Mouse (Mus musculus): ENCODE results near the gene Ankrd31. TPM values are rescaled to one million over a fixed set of nuclear protein-coding genes. Genes with fewer than 3 reads are reported as not detected.
"Not testable (repeated sequence)": the region's sequence is repeated elsewhere in the genome, so short reads cannot be mapped to it uniquely, and the experiment has no call there.

Gene Ankrd31
- polyA plus RNA-seq, 1 experiment from 2014 or later, result not detected

GRCm38 (mm10) chr13:96878220-96879057 is 130.4 kb downstream of the Ankrd31 start:
- H3K36me3 ChIP-seq (ENCODE audit: control insufficient read depth, insufficient read depth, low read length), result no peaks in the 10 kb centered on the region
- no peak for ATAC-seq (ENCODE audit: low read depth)
- WGBS, result 69% methylated on average over 12 of the region's 12 CpGs
- no peaks in the 10 kb centered on the region for H3K9me3 ChIP-seq (ENCODE audit: control insufficient read depth, low read length)
- H3K9ac ChIP-seq (ENCODE audit: low read depth, low read length), result no peak overlapping the region
- H3K27me3 ChIP-seq (replicated peaks; ENCODE audit: control insufficient read depth, insufficient read depth, low read length), result no peaks in the 10 kb centered on the region
- no peak overlapping the region for H3K4me3 ChIP-seq (ENCODE audit: low read depth, low read length)
- H3K4me2 ChIP-seq (ENCODE audit: low read depth, low read length), result no peak overlapping the region
- H3K4me1 ChIP-seq (ENCODE audit: control insufficient read depth, insufficient read depth, low read length), result no peaks in the 10 kb centered on the region
- H3K27ac ChIP-seq (replicated peaks; ENCODE audit: low read depth, low read length), result no peak overlapping the region
- DNase-seq (ENCODE audit: low spot score), result no peak

DNA sequence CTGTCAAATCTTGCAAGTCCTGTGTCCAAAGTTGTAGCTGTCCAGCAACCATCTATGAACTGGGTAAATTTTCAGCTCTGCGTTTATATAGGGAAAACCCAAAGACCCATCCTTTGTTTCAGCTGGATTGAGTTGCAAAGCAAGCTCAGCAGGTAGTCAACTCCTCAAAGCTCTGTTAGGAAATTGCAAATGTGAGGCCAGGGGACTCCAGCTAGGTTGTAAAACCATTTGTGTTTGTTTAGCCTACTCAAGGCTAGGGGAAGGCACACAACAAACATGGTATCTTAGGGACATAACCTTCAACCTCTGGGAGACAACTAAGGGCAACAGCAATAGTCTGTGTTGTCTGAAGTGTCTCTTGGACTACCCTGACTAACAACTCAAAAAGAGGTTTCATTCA is 136.5 kb downstream of the Ankrd31 start:
- Histone ChIP-seq H3K4me1 (ENCODE audit: control insufficient read depth, insufficient read depth, low read length) (no peaks in the 10 kb centered on the region), H3K27me3 (replicated peaks; ENCODE audit: control insufficient read depth, insufficient read depth, low read length) (no peaks in the 10 kb centered on the region), H3K36me3 (ENCODE audit: control insufficient read depth, insufficient read depth, low read length) (no peaks in the 10 kb centered on the region), H3K9me3 (ENCODE audit: control insufficient read depth, low read length) (no peaks in the 10 kb centered on the region), H3K4me3 (ENCODE audit: low read depth, low read length) (no peak overlapping the region), H3K4me2 (ENCODE audit: low read depth, low read length) (no peak overlapping the region), H3K9ac (ENCODE audit: low read depth, low read length) (no peak overlapping the region), H3K27ac (replicated peaks; ENCODE audit: low read depth, low read length) (no peak overlapping the region)
- ATAC-seq (ENCODE audit: low read depth) (no peak), DNase-seq (ENCODE audit: low spot score) (no peak)
- WGBS, result 39% methylated on average over 1 of the region's 1 CpGs

DNA sequence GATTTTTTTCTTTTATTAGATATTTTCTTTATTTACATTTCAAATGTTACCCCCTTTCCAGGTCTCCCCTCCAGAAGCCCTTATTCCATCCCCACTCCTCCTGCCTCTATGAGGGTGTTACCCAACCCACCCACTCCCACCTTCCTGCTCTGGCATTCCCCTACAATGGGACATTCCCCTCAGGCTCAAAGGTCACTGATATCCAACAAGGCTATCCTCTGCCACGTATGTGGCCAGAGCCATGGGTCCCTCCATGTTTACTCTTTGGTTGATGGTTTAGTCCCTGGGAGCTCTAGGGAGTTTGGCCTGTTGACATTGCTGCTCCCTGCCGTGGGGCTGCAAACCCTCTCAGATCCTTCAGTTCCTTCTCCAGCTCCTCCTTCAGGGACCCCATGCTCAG is 141.9 kb downstream of the Ankrd31 start:
- Histone ChIP-seq H3K36me3 (ENCODE audit: control insufficient read depth, insufficient read depth, low read length) (no peaks in the 10 kb centered on the region), H3K4me3 (ENCODE audit: low read depth, low read length) (no peak overlapping the region), H3K27me3 (replicated peaks; ENCODE audit: control insufficient read depth, insufficient read depth, low read length) (no peaks in the 10 kb centered on the region), H3K4me1 (ENCODE audit: control insufficient read depth, insufficient read depth, low read length) (no peaks in the 10 kb centered on the region), H3K9ac (ENCODE audit: low read depth, low read length) (no peak overlapping the region), H3K4me2 (ENCODE audit: low read depth, low read length) (no peak overlapping the region), H3K9me3 (ENCODE audit: control insufficient read depth, low read length) (no peaks in the 10 kb centered on the region), H3K27ac (replicated peaks; ENCODE audit: low read depth, low read length) (no peak overlapping the region)
- 41% methylated on average over 2 of the region's 2 CpGs for WGBS
- ATAC-seq (ENCODE audit: low read depth) (no peak), DNase-seq (ENCODE audit: low spot score) (no peak)

GRCm38 (mm10) chr13:96895144-96895543 is 147.1 kb downstream of the Ankrd31 start:
- DNase-seq (ENCODE audit: low spot score) (no peak), ATAC-seq (ENCODE audit: low read depth) (no peak)
- H3K9ac ChIP-seq (ENCODE audit: low read depth, low read length), result no peak overlapping the region
- H3K4me3 ChIP-seq (ENCODE audit: low read depth, low read length), result no peak overlapping the region
- H3K4me2 ChIP-seq (ENCODE audit: low read depth, low read length), result no peak overlapping the region
- H3K9me3 ChIP-seq (ENCODE audit: control insufficient read depth, low read length), result no peaks in the 10 kb centered on the region
- 82% methylated on average over 2 of the region's 2 CpGs for WGBS
- no peaks in the 10 kb centered on the region for H3K4me1 ChIP-seq (ENCODE audit: control insufficient read depth, insufficient read depth, low read length)
- H3K27ac ChIP-seq (replicated peaks; ENCODE audit: low read depth, low read length), result no peak overlapping the region
- H3K36me3 ChIP-seq (ENCODE audit: control insufficient read depth, insufficient read depth, low read length), result no peaks in the 10 kb centered on the region
- no peaks in the 10 kb centered on the region for H3K27me3 ChIP-seq (replicated peaks; ENCODE audit: control insufficient read depth, insufficient read depth, low read length)

GRCm38 (mm10) chr13:96906717-96907116 is 158.6 kb downstream of the Ankrd31 start:
- H3K36me3 ChIP-seq (ENCODE audit: control insufficient read depth, insufficient read depth, low read length), result no peaks in the 10 kb centered on the region
- no peaks in the 10 kb centered on the region for H3K27me3 ChIP-seq (replicated peaks; ENCODE audit: control insufficient read depth, insufficient read depth, low read length)
- ATAC-seq (ENCODE audit: low read depth) (no peak), DNase-seq (ENCODE audit: low spot score) (no peak)
- H3K4me2 ChIP-seq (ENCODE audit: low read depth, low read length), result no peak overlapping the region
- H3K9me3 ChIP-seq (ENCODE audit: control insufficient read depth, low read length), result no peaks in the 10 kb centered on the region
- WGBS, result 45% methylated on average over 3 of the region's 3 CpGs
- no peak overlapping the region for H3K4me3 ChIP-seq (ENCODE audit: low read depth, low read length)
- no peaks in the 10 kb centered on the region for H3K4me1 ChIP-seq (ENCODE audit: control insufficient read depth, insufficient read depth, low read length)
- H3K9ac ChIP-seq (ENCODE audit: low read depth, low read length), result no peak overlapping the region
- no peak overlapping the region for H3K27ac ChIP-seq (replicated peaks; ENCODE audit: low read depth, low read length)

- Histone ChIP-seq H3K36me3 (ENCODE audit: control insufficient read depth, insufficient read depth, low read length) (no peaks in the 10 kb centered on the region), H3K9me3 (ENCODE audit: control insufficient read depth, low read length) (no peaks in the 10 kb centered on the region), H3K4me3 (ENCODE audit: low read depth, low read length) (no peak overlapping the region), H3K27ac (replicated peaks; ENCODE audit: low read depth, low read length) (no peak overlapping the region), H3K4me1 (ENCODE audit: control insufficient read depth, insufficient read depth, low read length) (no peaks in the 10 kb centered on the region), H3K9ac (ENCODE audit: low read depth, low read length) (no peak overlapping the region), H3K4me2 (ENCODE audit: low read depth, low read length) (no peak overlapping the region), H3K27me3 (replicated peaks; ENCODE audit: control insufficient read depth, insufficient read depth, low read length) (no peaks in the 10 kb centered on the region)
- no peak for ATAC-seq (ENCODE audit: low read depth)
- 90% methylated on average over 3 of the region's 3 CpGs for WGBS
- no peak for DNase-seq (ENCODE audit: low spot score)
Observed at GRCm38 (mm10) chr13:96911202-96911601, 163.1 kb downstream of the Ankrd31 start.

- peaks cover 21% of the 10 kb centered on the region for H3K27me3 ChIP-seq (replicated peaks; ENCODE audit: control insufficient read depth, insufficient read depth, low read length)
- not testable (repeated sequence) for H3K9ac ChIP-seq (ENCODE audit: low read depth, low read length); DNase-seq (ENCODE audit: low spot score); ATAC-seq (ENCODE audit: low read depth); H3K9me3 ChIP-seq (ENCODE audit: control insufficient read depth, low read length); H3K27ac ChIP-seq (replicated peaks; ENCODE audit: low read depth, low read length); H3K36me3 ChIP-seq (ENCODE audit: control insufficient read depth, insufficient read depth, low read length); H3K4me1 ChIP-seq (ENCODE audit: control insufficient read depth, insufficient read depth, low read length); H3K4me3 ChIP-seq (ENCODE audit: low read depth, low read length); H3K4me2 ChIP-seq (ENCODE audit: low read depth, low read length)
- 94% methylated on average over 4 of the region's 4 CpGs for whole genome bisulfite sequencing
Observed at GRCm38 (mm10) chr13:96923134-96923533, 175.1 kb downstream of the Ankrd31 start.

DNA sequence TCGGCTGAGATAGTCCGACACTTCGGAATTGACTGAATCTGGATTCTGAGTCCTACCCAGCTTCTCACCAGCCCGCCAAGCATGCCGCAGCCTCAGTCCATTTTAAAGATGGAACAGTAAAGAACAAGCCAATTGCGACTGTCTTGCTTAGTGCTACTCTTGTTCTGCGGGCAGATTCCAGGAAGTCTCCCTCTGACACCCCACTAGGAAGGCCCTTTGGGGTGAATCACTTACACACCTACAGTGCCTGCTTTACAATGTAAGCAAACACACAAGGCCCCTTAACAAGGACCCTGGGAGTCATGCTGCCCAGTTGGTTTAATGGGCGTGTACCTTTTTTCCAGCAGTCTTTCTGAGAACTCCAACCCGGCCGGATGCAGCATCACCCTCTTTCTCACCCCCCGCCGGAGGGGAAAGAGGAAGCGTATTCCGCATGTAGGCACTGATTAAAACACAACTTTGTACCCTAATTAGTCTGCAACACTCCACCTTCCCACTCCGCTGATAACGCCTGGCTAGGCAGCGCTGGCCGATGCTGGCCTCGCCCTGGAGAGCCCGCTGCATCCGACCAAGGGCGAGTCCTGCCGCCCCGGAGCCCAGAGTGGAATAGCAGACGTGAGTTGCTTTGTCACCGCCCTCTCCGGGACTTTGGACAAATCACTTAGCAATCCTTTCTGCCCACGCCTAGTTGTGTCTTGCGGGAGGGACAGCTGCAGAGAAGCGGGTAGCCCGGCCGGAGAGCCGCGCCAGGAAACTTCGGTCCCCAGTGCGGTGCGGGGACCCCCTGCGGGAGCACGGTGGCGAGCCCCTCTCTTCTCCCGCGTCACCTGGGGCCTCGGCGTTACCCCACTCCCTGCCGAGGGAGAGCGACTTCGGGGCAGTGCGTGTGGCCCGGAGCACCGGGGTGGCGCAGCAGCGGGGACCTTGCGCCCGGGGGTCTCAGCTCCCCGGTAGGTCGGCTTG is 176.2 kb downstream of the Ankrd31 start, which contains the start of gene Gcnt4:
Gene Gcnt4, plus strand, starts transcription at position 691 of the 963 bp plus-strand sequence.
- 13% methylated on average over 39 of the region's 56 CpGs for WGBS

More for the DNA sequence above, 176.2 kb downstream of the Ankrd31 start, which contains the start of gene Gcnt4:
- Histone ChIP-seq H3K9me3 (ENCODE audit: control insufficient read depth, low read length) (no peaks in the 10 kb centered on the region), H3K36me3 (ENCODE audit: control insufficient read depth, insufficient read depth, low read length) (no peaks in the 10 kb centered on the region), H3K4me1 (ENCODE audit: control insufficient read depth, insufficient read depth, low read length) (no peaks in the 10 kb centered on the region), H3K4me2 (ENCODE audit: low read depth, low read length) (peak within 1 kb of the TSS; percentile 97), H3K27ac (replicated peaks; ENCODE audit: low read depth, low read length) (no peak within 1 kb of the TSS), H3K27me3 (replicated peaks; ENCODE audit: control insufficient read depth, insufficient read depth, low read length) (peaks cover 21% of the 10 kb centered on the region), H3K9ac (ENCODE audit: low read depth, low read length) (peak within 1 kb of the TSS; percentile 65), H3K4me3 (ENCODE audit: low read depth, low read length) (peak within 1 kb of the TSS; percentile 67)
- ATAC-seq (ENCODE audit: low read depth), result peak; percentile 82
- peak; percentile 84 for DNase-seq (ENCODE audit: low spot score)
